Mouse (Mus musculus): ENCODE results near the gene Lrba. TPM values are rescaled to one million over a fixed set of nuclear protein-coding genes. Genes with fewer than 3 reads are reported as not detected.
A peak's percentile ranks its signal among the peaks of the same experiment; 100 is the strongest.

Gene Lrba
- polyA plus RNA-seq, 1 experiment from 2014 or later, result 1.8 TPM

- ATAC-seq, result no peak
- Histone ChIP-seq H3K9ac (replicated peaks) (no peak overlapping the region), H3K36me3 (replicated peaks; ENCODE audit: insufficient read depth, low read length) (no peaks in the 10 kb centered on the region), H3K4me2 (ENCODE audit: low read depth, low read length) (no peak overlapping the region), H3K27ac (ENCODE audit: low read depth) (no peak overlapping the region), H3K9me3 (ENCODE audit: low read length) (no peaks in the 10 kb centered on the region), H3K4me3 (ENCODE audit: low read depth, low read length) (no peak overlapping the region), H3K4me1 (ENCODE audit: insufficient read depth) (no peaks in the 10 kb centered on the region), H3K27me3 (ENCODE audit: insufficient read depth, low read length) (no peaks in the 10 kb centered on the region)
- no peak for DNase-seq
- TF ChIP-seq CTCF (IDR thresholded peaks at IDR 0.05; ENCODE audit: low read depth) (peak; percentile 39), EP300 (IDR thresholded peaks at IDR 0.05; ENCODE audit: low read depth) (no peak)
- 53% methylated on average over 1 of the region's 1 CpGs for WGBS (ENCODE audit: insufficient replicate concordance)
These were observed 104.1 kb downstream of the Lrba start for GRCm38 (mm10) chr3:86328531-86328930.

GRCm38 (mm10) chr3:86343261-86343660 lies 118.8 kb downstream of the Lrba start:
- no peaks in the 10 kb centered on the region for H3K9me3 ChIP-seq (ENCODE audit: low read length)

GRCm38 (mm10) chr3:86362486-86362885 lies 138.0 kb downstream of the Lrba start:
- DNase-seq, result no peak
- no peak for TF ChIP-seq EP300 (IDR thresholded peaks at IDR 0.05; ENCODE audit: low read depth)
- TF ChIP-seq CTCF (IDR thresholded peaks at IDR 0.05; ENCODE audit: low read depth), result no peak
- Histone ChIP-seq H3K4me3 (ENCODE audit: low read depth, low read length) (no peak overlapping the region), H3K27ac (ENCODE audit: low read depth) (no peak overlapping the region), H3K4me1 (ENCODE audit: insufficient read depth) (no peaks in the 10 kb centered on the region), H3K4me2 (ENCODE audit: low read depth, low read length) (no peak overlapping the region), H3K27me3 (ENCODE audit: insufficient read depth, low read length) (no peaks in the 10 kb centered on the region), H3K36me3 (replicated peaks; ENCODE audit: insufficient read depth, low read length) (no peaks in the 10 kb centered on the region), H3K9ac (replicated peaks) (no peak overlapping the region), H3K9me3 (ENCODE audit: low read length) (no peaks in the 10 kb centered on the region)
- no peak for ATAC-seq
- WGBS (ENCODE audit: insufficient replicate concordance), result 59% methylated on average over 5 of the region's 5 CpGs

More at GRCm38 (mm10) chr3:86343261-86343660, 118.8 kb downstream of the Lrba start:
- Histone ChIP-seq H3K4me1 (ENCODE audit: insufficient read depth) (no peaks in the 10 kb centered on the region), H3K9ac (replicated peaks) (no peak overlapping the region), H3K4me2 (ENCODE audit: low read depth, low read length) (no peak overlapping the region), H3K27ac (ENCODE audit: low read depth) (no peak overlapping the region), H3K27me3 (ENCODE audit: insufficient read depth, low read length) (no peaks in the 10 kb centered on the region), H3K36me3 (replicated peaks; ENCODE audit: insufficient read depth, low read length) (peaks cover under 1% of the 10 kb centered on the region; the same call in 1 of the 2 replicates), H3K4me3 (ENCODE audit: low read depth, low read length) (no peak overlapping the region)
- TF ChIP-seq EP300 (IDR thresholded peaks at IDR 0.05; ENCODE audit: low read depth) (no peak), CTCF (IDR thresholded peaks at IDR 0.05; ENCODE audit: low read depth) (no peak)
- ATAC-seq, result no peak
- WGBS (ENCODE audit: insufficient replicate concordance), result 63% methylated on average over 5 of the region's 5 CpGs
- no peak for DNase-seq

- H3K27me3 ChIP-seq (ENCODE audit: insufficient read depth, low read length), result no peaks in the 10 kb centered on the region
- no peaks in the 10 kb centered on the region for H3K4me1 ChIP-seq (ENCODE audit: insufficient read depth)
- TF ChIP-seq EP300 (IDR thresholded peaks at IDR 0.05; ENCODE audit: low read depth) (no peak), CTCF (IDR thresholded peaks at IDR 0.05; ENCODE audit: low read depth) (no peak)
- no peak overlapping the region for H3K4me2 ChIP-seq (ENCODE audit: low read depth, low read length)
- H3K36me3 ChIP-seq (replicated peaks; ENCODE audit: insufficient read depth, low read length), result no peaks in the 10 kb centered on the region
- 65% methylated on average over 2 of the region's 2 CpGs for WGBS (ENCODE audit: insufficient replicate concordance)
- DNase-seq (no peak), ATAC-seq (no peak)
- H3K27ac ChIP-seq (ENCODE audit: low read depth), result no peak overlapping the region
- no peak overlapping the region for H3K9ac ChIP-seq (replicated peaks)
- no peak overlapping the region for H3K4me3 ChIP-seq (ENCODE audit: low read depth, low read length)
- H3K9me3 ChIP-seq (ENCODE audit: low read length), result no peaks in the 10 kb centered on the region
These were observed 147.0 kb downstream of the Lrba start for GRCm38 (mm10) chr3:86371466-86371865.

- H3K27ac ChIP-seq (ENCODE audit: low read depth), result no peak overlapping the region
- DNase-seq, result no peak
- H3K4me1 ChIP-seq (ENCODE audit: insufficient read depth), result no peaks in the 10 kb centered on the region
- TF ChIP-seq CTCF (IDR thresholded peaks at IDR 0.05; ENCODE audit: low read depth), result no peak
- TF ChIP-seq EP300 (IDR thresholded peaks at IDR 0.05; ENCODE audit: low read depth), result no peak
- no peak overlapping the region for H3K4me3 ChIP-seq (ENCODE audit: low read depth, low read length)
- no peak overlapping the region for H3K4me2 ChIP-seq (ENCODE audit: low read depth, low read length)
- H3K9ac ChIP-seq (replicated peaks), result no peak overlapping the region
- H3K9me3 ChIP-seq (ENCODE audit: low read length), result no peaks in the 10 kb centered on the region
- no peaks in the 10 kb centered on the region for H3K36me3 ChIP-seq (replicated peaks; ENCODE audit: insufficient read depth, low read length)
- 78% methylated on average over 2 of the region's 2 CpGs for WGBS (ENCODE audit: insufficient replicate concordance)
- no peaks in the 10 kb centered on the region for H3K27me3 ChIP-seq (ENCODE audit: insufficient read depth, low read length)
- no peak for ATAC-seq
These were observed 150.8 kb downstream of the Lrba start for GRCm38 (mm10) chr3:86375276-86375675.

- no peak overlapping the region for H3K9ac ChIP-seq (replicated peaks)
- WGBS (ENCODE audit: insufficient replicate concordance), result 51% methylated on average over 2 of the region's 2 CpGs
- H3K4me3 ChIP-seq (ENCODE audit: low read depth, low read length), result no peak overlapping the region
- no peak overlapping the region for H3K4me2 ChIP-seq (ENCODE audit: low read depth, low read length)
- no peaks in the 10 kb centered on the region for H3K9me3 ChIP-seq (ENCODE audit: low read length)
- H3K27me3 ChIP-seq (ENCODE audit: insufficient read depth, low read length), result no peaks in the 10 kb centered on the region
- H3K4me1 ChIP-seq (ENCODE audit: insufficient read depth), result no peaks in the 10 kb centered on the region
- ATAC-seq (no peak), DNase-seq (no peak)
- no peaks in the 10 kb centered on the region for H3K36me3 ChIP-seq (replicated peaks; ENCODE audit: insufficient read depth, low read length)
- TF ChIP-seq EP300 (IDR thresholded peaks at IDR 0.05; ENCODE audit: low read depth) (no peak), CTCF (IDR thresholded peaks at IDR 0.05; ENCODE audit: low read depth) (no peak)
- no peak overlapping the region for H3K27ac ChIP-seq (ENCODE audit: low read depth)
These were observed 158.1 kb downstream of the Lrba start for GRCm38 (mm10) chr3:86382557-86382956.

- Histone ChIP-seq H3K4me2 (ENCODE audit: low read depth, low read length) (no peak overlapping the region), H3K27ac (ENCODE audit: low read depth) (no peak overlapping the region), H3K9me3 (ENCODE audit: low read length) (no peaks in the 10 kb centered on the region), H3K36me3 (replicated peaks; ENCODE audit: insufficient read depth, low read length) (no peaks in the 10 kb centered on the region), H3K4me1 (ENCODE audit: insufficient read depth) (no peaks in the 10 kb centered on the region), H3K9ac (replicated peaks) (no peak overlapping the region), H3K27me3 (ENCODE audit: insufficient read depth, low read length) (no peaks in the 10 kb centered on the region), H3K4me3 (ENCODE audit: low read depth, low read length) (no peak overlapping the region)
- WGBS (ENCODE audit: insufficient replicate concordance), result 77% methylated on average over 1 of the region's 1 CpGs
- no peak for TF ChIP-seq EP300 (IDR thresholded peaks at IDR 0.05; ENCODE audit: low read depth)
- no peak for TF ChIP-seq CTCF (IDR thresholded peaks at IDR 0.05; ENCODE audit: low read depth)
- DNase-seq (no peak), ATAC-seq (no peak)
These were observed 160.6 kb downstream of the Lrba start for GRCm38 (mm10) chr3:86385047-86385446.
